Mouse (Mus musculus) bone marrow, adult 2 months (tissue): ENCODE data around the gene Fabp7.

Experiments
- CTCF ChIP-seq: fragments of 200-500 bp; IDR thresholded peaks from 2 replicates; pipeline ENCODE4 v1.5.1; 2011; ENCODE audit warnings: low read length, control low read depth; ENCODE audit not compliant: control insufficient read depth, insufficient read depth
- POLR2A ChIP-seq: fragments of 200-500 bp; IDR thresholded peaks from 2 replicates; pipeline ENCODE4 v1.6.1; 2011; ENCODE audit warnings: low read depth, mild to moderate bottlenecking, control low read depth, low read length, borderline replicate concordance; ENCODE audit not compliant: control insufficient read depth

GRCm38 (mm10) chr10:57784131-57784875 lies 378 bp upstream of the Fabp7 start:
- no peak for TF ChIP-seq CTCF
- no peak for TF ChIP-seq POLR2A
